Mouse (Mus musculus) ES-E14 (cell line): ENCODE measurements at regions not wholly inside any gene's neighbourhood (a gene's known extent, or its start where the extent isn't known, plus 50 kb on each side); places are given as distances from the start of the nearest gene placed in this dataset.

Experiments used
- CHD2 ChIP-seq: IDR thresholded peaks from 2 replicates; pipeline ENCODE4 v1.6.1; 2014; ENCODE audit warnings: mild to moderate bottlenecking, low read depth, low read length, inconsistent platforms
- HCFC1 ChIP-seq: IDR thresholded peaks from 2 replicates; pipeline ENCODE4 v1.6.1; 2012; ENCODE audit warnings: low read length, inconsistent platforms, borderline replicate concordance; ENCODE audit not compliant: insufficient read depth
- MAFK ChIP-seq: IDR thresholded peaks from 2 replicates; pipeline ENCODE4 v1.6.1; 2014; ENCODE audit warnings: mild to moderate bottlenecking, low read depth, low read length, inconsistent platforms; ENCODE audit not compliant: insufficient read depth
- ZC3H11A ChIP-seq: IDR thresholded peaks from 2 replicates; pipeline ENCODE4 v1.6.1; 2012; ENCODE audit warnings: low read depth, mild to moderate bottlenecking, inconsistent platforms, low read length, borderline replicate concordance

DNA sequence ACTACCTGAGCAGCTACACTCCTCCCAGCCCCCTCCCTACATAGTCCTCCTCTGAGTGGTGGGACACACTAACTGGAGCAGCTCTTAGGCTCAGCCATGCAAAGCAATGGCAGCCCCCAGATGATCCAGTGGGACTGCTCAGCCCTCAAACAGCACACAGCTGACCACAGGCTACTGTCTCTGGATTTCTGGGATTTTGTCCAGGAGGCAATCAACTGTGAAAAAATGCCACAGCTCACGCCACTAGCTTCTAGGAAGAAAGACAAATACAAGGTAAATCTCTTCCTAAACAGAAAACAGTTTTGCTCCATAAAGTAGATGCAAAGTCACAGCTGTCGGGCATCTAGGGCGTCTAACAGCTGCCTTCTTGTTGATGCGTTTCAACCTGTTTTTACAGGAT, 167.9 kb upstream of the Arl4c start:
- TF ChIP-seq HCFC1 (no peak), ZC3H11A (no peak), MAFK (no peak), CHD2 (no peak)
